Mouse (Mus musculus): ENCODE data around the gene Otop3. TPM values are rescaled to one million over a fixed set of nuclear protein-coding genes. Genes with fewer than 3 reads are reported as not detected.
A peak's percentile ranks its signal among the peaks of the same experiment; 100 is the strongest.

Gene Otop3
- polyA plus RNA-seq, 1 experiment from 2014 or later = not detected

DNA sequence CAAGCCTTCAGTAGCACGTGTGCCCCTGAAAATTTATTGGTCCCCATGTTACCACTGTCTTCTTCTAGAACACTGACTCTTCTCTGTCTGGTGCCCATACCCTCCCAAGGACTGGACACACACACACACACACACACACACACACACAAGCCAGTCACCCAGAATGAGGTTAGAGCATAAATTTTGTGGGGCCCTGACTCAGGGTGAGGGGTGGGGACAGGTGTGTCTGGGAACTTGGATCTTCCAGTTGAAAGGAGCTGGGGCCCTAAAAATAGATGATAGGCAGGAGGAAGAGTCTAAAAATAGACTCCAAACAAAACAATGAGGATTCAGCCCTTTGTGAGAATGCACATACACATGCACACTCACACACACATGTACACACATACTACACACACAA, 25.8 kb upstream of the Otop3 start:
- Histone ChIP-seq H3K9ac (replicated peaks; ENCODE audit: low read length) (no peak overlapping the region), H3K4me1 (ENCODE audit: insufficient read depth, low read length) (no peaks in the 10 kb centered on the region), H3K27ac (ENCODE audit: low read length) (no peak overlapping the region), H3K36me3 (ENCODE audit: insufficient read depth, low read length) (no peaks in the 10 kb centered on the region), H3K27me3 (ENCODE audit: insufficient read depth, low read length) (peaks cover 10% of the 10 kb centered on the region), H3K9me3 (ENCODE audit: low read length) (no peaks in the 10 kb centered on the region), H3K4me3 (ENCODE audit: low read length) (no peak overlapping the region), H3K4me2 (replicated peaks; ENCODE audit: low read depth, low read length) (no peak overlapping the region)
- 71% methylated on average over 1 of the region's 1 CpGs for WGBS
- ATAC-seq (ENCODE audit: low FRiP score, low TSS enrichment) = no peak

DNA sequence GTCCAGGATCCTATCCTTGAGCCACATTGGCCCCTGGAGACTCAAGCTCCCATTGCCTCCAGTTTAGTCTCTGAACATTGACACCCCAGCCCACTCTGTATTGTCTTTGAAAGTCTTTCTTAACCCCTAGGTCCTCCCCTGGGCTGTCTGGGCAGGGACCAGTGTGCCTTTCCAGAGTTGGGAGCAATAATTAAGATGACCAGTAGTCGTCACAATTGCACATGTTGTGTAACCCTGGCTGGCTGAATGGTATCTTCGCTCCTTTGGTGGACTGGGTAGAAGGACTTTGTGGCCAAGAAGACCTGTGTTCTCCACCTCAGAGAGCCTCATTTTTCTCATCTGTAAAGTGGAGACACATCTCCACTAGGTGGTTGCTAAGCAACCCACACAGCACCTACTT, 20.3 kb upstream of the Otop3 start:
- H3K9ac ChIP-seq (replicated peaks; ENCODE audit: low read length) = no peak overlapping the region
- 45% methylated on average over 2 of the region's 2 CpGs for WGBS
- H3K36me3 ChIP-seq (ENCODE audit: insufficient read depth, low read length) = no peaks in the 10 kb centered on the region
- H3K27ac ChIP-seq (ENCODE audit: low read length) = no peak overlapping the region
- H3K4me1 ChIP-seq (ENCODE audit: insufficient read depth, low read length) = no peaks in the 10 kb centered on the region
- no peak for ATAC-seq (ENCODE audit: low FRiP score, low TSS enrichment)
- H3K4me3 ChIP-seq (ENCODE audit: low read length) = no peak overlapping the region
- no peaks in the 10 kb centered on the region for H3K9me3 ChIP-seq (ENCODE audit: low read length)
- H3K4me2 ChIP-seq (replicated peaks; ENCODE audit: low read depth, low read length) = no peak overlapping the region
- H3K27me3 ChIP-seq (ENCODE audit: insufficient read depth, low read length) = peaks cover 61% of the 10 kb centered on the region

GRCm38 (mm10) chr11:115317204-115317603, 17.3 kb upstream of the Otop3 start:
- WGBS = 67% methylated on average over 7 of the region's 7 CpGs
- H3K27me3 ChIP-seq (ENCODE audit: insufficient read depth, low read length) = peaks cover 90% of the 10 kb centered on the region

DNA sequence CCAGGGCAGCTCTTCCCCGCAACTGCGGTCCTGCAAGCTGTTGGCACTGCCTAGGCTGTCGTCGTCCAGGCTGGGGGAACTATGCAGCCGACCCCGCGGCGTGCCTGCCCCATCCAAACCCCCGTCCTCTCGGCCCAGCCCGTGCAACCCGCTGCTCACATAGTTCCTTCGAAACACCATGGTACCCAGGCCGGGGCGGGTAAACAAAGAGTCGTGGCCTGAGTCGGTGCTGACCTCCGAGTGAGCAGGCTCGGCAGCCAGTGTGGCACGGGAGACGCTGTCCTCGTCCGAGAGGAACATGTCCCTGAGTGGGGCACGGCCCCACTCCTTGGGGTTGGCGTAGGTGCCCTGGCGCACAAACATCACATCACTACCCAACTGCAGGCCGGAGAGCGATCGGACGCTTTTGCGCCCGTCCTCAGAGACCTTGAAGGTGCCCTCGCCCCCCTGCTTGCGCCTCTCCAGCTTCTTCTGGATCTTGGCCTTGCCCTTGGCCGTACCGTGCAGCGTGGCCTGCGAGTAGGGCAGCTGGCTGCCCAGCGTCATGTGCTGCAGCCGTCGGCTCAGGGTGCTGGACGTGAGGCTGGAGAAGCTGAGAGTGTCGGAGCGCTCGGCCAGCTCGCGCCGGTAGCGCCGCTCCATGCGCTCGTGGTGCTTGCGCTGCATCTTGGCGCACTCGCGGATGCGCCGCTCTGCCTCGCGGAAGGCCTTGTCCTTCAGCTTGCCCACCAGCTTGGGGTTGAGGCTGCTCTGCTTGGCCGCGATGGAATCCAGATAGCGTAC, 16.1 kb upstream of the Otop3 start:
- Histone ChIP-seq H3K9ac (replicated peaks; ENCODE audit: low read length) (no peak overlapping the region), H3K27ac (ENCODE audit: low read length) (no peak overlapping the region), H3K4me3 (ENCODE audit: low read length) (no peak overlapping the region), H3K9me3 (ENCODE audit: low read length) (no peaks in the 10 kb centered on the region), H3K4me1 (ENCODE audit: insufficient read depth, low read length) (0 out of 2 replicates have a peak, but pooled peaks cover 7% of the 10 kb centered on the region), H3K4me2 (replicated peaks; ENCODE audit: low read depth, low read length) (no peak overlapping the region), H3K36me3 (ENCODE audit: insufficient read depth, low read length) (no peaks in the 10 kb centered on the region), H3K27me3 (ENCODE audit: insufficient read depth, low read length) (peaks cover 94% of the 10 kb centered on the region)
- 3% methylated on average over 63 of the region's 63 CpGs for WGBS
- no peak for ATAC-seq (ENCODE audit: low FRiP score, low TSS enrichment)

More at GRCm38 (mm10) chr11:115317204-115317603, 17.3 kb upstream of the Otop3 start:
- H3K9ac ChIP-seq (replicated peaks; ENCODE audit: low read length) = no peak overlapping the region
- H3K4me2 ChIP-seq (replicated peaks; ENCODE audit: low read depth, low read length) = no peak overlapping the region
- H3K4me3 ChIP-seq (ENCODE audit: low read length) = no peak overlapping the region
- ATAC-seq (ENCODE audit: low FRiP score, low TSS enrichment) = no peak
- no peaks in the 10 kb centered on the region for H3K9me3 ChIP-seq (ENCODE audit: low read length)
- no peak overlapping the region for H3K27ac ChIP-seq (ENCODE audit: low read length)
- no peaks in the 10 kb centered on the region for H3K36me3 ChIP-seq (ENCODE audit: insufficient read depth, low read length)
- no peaks in the 10 kb centered on the region for H3K4me1 ChIP-seq (ENCODE audit: insufficient read depth, low read length)

DNA sequence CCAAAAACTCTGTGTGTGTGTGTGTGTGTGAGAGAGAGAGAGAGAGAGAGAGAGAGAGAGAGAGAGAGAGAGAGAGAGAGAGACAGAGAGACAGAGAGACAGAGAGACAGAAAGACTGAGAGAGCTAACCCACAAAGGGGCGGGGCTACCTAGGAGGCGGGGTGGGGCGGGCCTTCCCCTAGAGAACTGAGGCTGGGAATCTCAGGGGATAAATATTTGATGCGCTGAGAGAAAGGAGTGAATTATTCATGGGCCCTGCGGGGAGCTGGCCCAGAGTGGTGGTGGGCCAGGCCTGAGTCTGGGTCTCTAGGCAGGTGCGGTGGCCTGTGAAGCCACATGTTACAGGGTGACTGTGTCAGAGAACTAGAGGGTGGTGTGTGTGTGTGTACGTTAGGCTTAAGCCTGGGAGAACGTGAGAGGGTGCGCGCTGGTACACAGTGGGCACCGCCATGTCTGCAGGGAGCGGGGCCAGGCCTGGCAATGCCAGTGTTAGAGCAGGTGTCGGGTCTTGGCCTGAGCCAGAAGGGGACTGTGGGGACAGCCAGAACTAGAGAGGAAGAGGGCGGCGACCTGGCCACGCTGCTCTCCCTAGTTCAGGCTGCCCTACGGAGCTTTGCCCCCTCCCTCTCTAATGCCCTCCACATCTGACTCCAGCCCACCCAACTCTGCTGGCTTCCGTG, 14.7 kb upstream of the Otop3 start:
- 9% methylated on average over 18 of the region's 18 CpGs for WGBS
- H3K4me2 ChIP-seq (replicated peaks; ENCODE audit: low read depth, low read length) = no peak overlapping the region

GRCm38 (mm10) chr11:115321906-115322693, 12.4 kb upstream of the Otop3 start, which contains the start of gene Ush1g:
TSS of gene Ush1g (minus strand) at chr11:115322041.
- H3K27me3 ChIP-seq (ENCODE audit: insufficient read depth, low read length) = peaks cover 87% of the 10 kb centered on the region
- H3K9ac ChIP-seq (replicated peaks; ENCODE audit: low read length) = no peak within 1 kb of the TSS
- H3K4me2 ChIP-seq (replicated peaks; ENCODE audit: low read depth, low read length) = no peak within 1 kb of the TSS
- WGBS = 2% methylated on average over 35 of the region's 35 CpGs
- 0 out of 2 replicates have a peak, but pooled peaks cover 7% of the 10 kb centered on the region for H3K4me1 ChIP-seq (ENCODE audit: insufficient read depth, low read length)
- 0 out of 2 replicates have a peak, but pooled peaks have one; percentile 36 for ATAC-seq (ENCODE audit: low FRiP score, low TSS enrichment)
- H3K27ac ChIP-seq (ENCODE audit: low read length) = no peak within 1 kb of the TSS
- no peaks in the 10 kb centered on the region for H3K36me3 ChIP-seq (ENCODE audit: insufficient read depth, low read length)
- H3K9me3 ChIP-seq (ENCODE audit: low read length) = no peaks in the 10 kb centered on the region
- H3K4me3 ChIP-seq (ENCODE audit: low read length) = no peak within 1 kb of the TSS

More for the DNA sequence above, 14.7 kb upstream of the Otop3 start:
- no peak for ATAC-seq (ENCODE audit: low FRiP score, low TSS enrichment)
- Histone ChIP-seq H3K27ac (ENCODE audit: low read length) (no peak overlapping the region), H3K36me3 (ENCODE audit: insufficient read depth, low read length) (no peaks in the 10 kb centered on the region), H3K27me3 (ENCODE audit: insufficient read depth, low read length) (peaks cover 99% of the 10 kb centered on the region), H3K4me3 (ENCODE audit: low read length) (no peak overlapping the region), H3K9ac (replicated peaks; ENCODE audit: low read length) (no peak overlapping the region), H3K9me3 (ENCODE audit: low read length) (no peaks in the 10 kb centered on the region), H3K4me1 (ENCODE audit: insufficient read depth, low read length) (0 out of 2 replicates have a peak, but pooled peaks cover 7% of the 10 kb centered on the region)

DNA sequence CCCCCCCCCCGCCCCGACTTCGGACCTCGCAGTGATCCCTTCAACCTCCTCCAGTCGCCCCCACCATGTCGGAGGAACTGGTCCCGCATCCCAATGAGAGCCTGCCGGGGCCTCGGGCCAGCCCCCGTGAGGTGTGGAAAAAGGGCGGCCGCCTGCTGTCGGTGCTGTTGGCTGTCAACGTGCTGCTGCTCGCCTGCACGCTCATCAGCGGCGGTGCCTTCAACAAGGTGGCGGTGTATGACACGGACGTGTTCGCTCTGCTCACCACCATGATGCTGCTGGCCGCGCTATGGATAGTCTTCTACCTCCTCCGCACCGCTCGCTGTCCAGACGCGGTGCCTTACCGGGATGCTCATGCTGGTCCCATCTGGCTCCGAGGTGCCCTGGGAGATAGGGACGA, 11.2 kb upstream of the Otop3 start:
- Histone ChIP-seq H3K4me2 (replicated peaks; ENCODE audit: low read depth, low read length) (no peak overlapping the region), H3K27ac (ENCODE audit: low read length) (no peak overlapping the region), H3K27me3 (ENCODE audit: insufficient read depth, low read length) (peaks cover 75% of the 10 kb centered on the region), H3K36me3 (ENCODE audit: insufficient read depth, low read length) (no peaks in the 10 kb centered on the region), H3K9ac (replicated peaks; ENCODE audit: low read length) (no peak overlapping the region), H3K4me1 (ENCODE audit: insufficient read depth, low read length) (0 out of 2 replicates have a peak, but pooled peaks cover 7% of the 10 kb centered on the region), H3K4me3 (ENCODE audit: low read length) (no peak overlapping the region), H3K9me3 (ENCODE audit: low read length) (no peaks in the 10 kb centered on the region)
- WGBS = 13% methylated on average over 32 of the region's 32 CpGs
- no peak for ATAC-seq (ENCODE audit: low FRiP score, low TSS enrichment)

DNA sequence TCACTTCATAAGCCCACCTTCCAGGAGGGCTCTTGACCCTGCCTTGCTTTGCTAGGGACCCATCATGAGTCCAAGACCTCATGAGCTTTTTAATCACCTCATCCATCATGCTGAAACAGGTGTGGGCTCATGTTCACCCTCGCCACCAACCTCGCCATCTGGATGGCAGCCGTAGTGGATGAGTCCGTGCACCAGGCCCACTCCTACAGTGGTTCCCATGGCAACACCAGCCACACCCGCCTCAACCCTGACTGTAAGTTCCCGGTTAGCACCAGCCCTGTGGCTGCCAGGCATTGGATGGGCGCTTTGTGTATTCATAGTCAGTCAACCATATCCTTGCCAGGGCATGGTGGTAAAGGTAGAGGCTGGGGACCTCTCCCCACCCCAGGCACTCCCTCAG, 7.8 kb upstream of the Otop3 start:
- 47% methylated on average over 7 of the region's 7 CpGs for WGBS
- H3K9ac ChIP-seq (replicated peaks; ENCODE audit: low read length) = no peak overlapping the region
- H3K4me1 ChIP-seq (ENCODE audit: insufficient read depth, low read length) = 0 out of 2 replicates have a peak, but pooled peaks cover 7% of the 10 kb centered on the region
- no peaks in the 10 kb centered on the region for H3K36me3 ChIP-seq (ENCODE audit: insufficient read depth, low read length)
- ATAC-seq (ENCODE audit: low FRiP score, low TSS enrichment) = no peak
- no peak overlapping the region for H3K27ac ChIP-seq (ENCODE audit: low read length)
- H3K4me2 ChIP-seq (replicated peaks; ENCODE audit: low read depth, low read length) = no peak overlapping the region
- no peaks in the 10 kb centered on the region for H3K9me3 ChIP-seq (ENCODE audit: low read length)
- peaks cover 50% of the 10 kb centered on the region for H3K27me3 ChIP-seq (ENCODE audit: insufficient read depth, low read length)
- no peak overlapping the region for H3K4me3 ChIP-seq (ENCODE audit: low read length)

DNA sequence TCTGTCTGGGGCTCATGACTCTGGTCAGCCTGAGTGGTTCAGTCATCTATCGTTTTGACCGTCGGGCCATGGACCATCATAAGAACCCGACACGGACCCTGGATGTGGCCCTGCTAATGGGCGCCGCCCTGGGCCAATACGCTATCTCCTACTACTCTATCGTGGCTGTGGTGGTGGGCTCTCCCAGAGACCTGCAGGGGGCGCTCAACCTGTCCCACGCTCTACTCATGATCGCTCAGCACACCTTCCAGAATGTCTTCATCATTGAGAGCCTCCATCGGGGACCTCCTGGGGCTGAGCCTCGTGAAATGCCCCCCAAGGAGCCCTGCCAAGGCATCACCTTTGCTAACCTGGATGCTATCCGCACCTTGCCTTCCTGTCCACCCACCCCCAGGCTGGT, 5.2 kb upstream of the Otop3 start:
- 73% methylated on average over 15 of the region's 15 CpGs for WGBS
- no peaks in the 10 kb centered on the region for H3K9me3 ChIP-seq (ENCODE audit: low read length)

More for the DNA sequence above, 5.2 kb upstream of the Otop3 start:
- Histone ChIP-seq H3K9ac (replicated peaks; ENCODE audit: low read length) (no peak overlapping the region), H3K27me3 (ENCODE audit: insufficient read depth, low read length) (peaks cover 48% of the 10 kb centered on the region), H3K36me3 (ENCODE audit: insufficient read depth, low read length) (no peaks in the 10 kb centered on the region), H3K27ac (ENCODE audit: low read length) (no peak overlapping the region), H3K4me3 (ENCODE audit: low read length) (no peak overlapping the region), H3K4me2 (replicated peaks; ENCODE audit: low read depth, low read length) (no peak overlapping the region), H3K4me1 (ENCODE audit: insufficient read depth, low read length) (no peaks in the 10 kb centered on the region)
- no peak for ATAC-seq (ENCODE audit: low FRiP score, low TSS enrichment)

Data from kidney, embryonic 16.5 days (tissue).